Mouse (Mus musculus): ENCODE data around the gene Ccdc85b. TPM values are rescaled to one million over a fixed set of nuclear protein-coding genes. Genes with fewer than 3 reads are reported as not detected.

Ccdc85b gene
- total RNA-seq, 2 experiments from 2014 or later: 7.8 to 11.9 TPM

DNA sequence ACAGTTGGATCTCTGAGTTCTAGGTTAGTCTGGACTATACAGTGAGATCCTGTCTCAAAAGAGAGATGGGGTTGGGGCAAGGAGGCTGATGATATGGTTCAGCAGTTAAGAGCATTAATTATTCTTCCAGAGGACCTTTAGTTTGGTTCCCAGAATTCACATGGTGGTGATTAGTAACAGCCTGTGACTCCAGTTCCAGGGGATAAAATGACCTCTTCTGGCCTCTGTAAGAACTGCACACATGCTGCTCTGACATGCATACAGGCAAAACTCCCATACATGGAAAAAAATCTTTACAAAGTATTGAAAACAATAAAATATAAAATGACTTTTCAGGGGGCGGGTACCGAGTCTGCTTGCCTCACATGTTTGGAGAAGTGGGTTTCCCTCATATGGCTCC is 29.6 kb downstream of the Ccdc85b start:
- intact Hi-C loops (cut with DNase I): loop anchor here (2.0 kb wide), 1 partner anchor 59 kb away; no protein-coding TSS in a partner anchor
- DNase-seq (ENCODE audit: low spot score): no peak

DNA sequence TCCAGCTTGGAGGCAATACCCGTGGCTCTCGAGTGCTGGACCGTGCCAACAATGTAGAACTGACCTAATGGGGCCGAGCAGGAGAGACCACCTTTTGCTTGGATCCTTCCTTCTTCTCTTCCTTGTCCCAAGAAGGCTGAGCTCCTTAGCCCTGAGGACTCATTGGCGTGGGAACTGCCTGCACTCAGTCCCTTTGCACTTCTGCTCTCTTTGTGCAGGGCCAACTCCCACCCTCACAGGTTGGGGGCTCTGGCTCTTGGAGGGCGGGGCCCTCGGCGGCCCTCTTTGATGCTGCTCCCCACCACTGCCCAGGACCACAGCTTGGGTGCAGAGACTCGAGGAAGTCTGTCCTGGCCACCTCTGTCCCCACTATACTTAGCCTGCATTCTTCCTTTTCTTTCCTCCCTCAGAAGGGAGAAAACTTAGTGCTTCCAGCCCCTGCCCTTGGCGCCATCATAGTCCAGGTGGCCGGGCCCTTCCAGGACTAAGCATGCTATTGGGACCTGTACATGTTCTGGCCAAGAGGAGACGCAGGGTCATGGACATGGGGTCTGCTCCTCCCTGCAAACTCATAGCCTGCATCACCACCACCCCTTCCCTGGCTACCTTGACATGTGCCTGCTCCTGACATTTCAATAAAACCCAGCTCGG is 30.9 kb downstream of the Ccdc85b start:
- intact Hi-C loops (cut with DNase I): no loop called here
- DNase-seq (ENCODE audit: low spot score): no peak

DNA sequence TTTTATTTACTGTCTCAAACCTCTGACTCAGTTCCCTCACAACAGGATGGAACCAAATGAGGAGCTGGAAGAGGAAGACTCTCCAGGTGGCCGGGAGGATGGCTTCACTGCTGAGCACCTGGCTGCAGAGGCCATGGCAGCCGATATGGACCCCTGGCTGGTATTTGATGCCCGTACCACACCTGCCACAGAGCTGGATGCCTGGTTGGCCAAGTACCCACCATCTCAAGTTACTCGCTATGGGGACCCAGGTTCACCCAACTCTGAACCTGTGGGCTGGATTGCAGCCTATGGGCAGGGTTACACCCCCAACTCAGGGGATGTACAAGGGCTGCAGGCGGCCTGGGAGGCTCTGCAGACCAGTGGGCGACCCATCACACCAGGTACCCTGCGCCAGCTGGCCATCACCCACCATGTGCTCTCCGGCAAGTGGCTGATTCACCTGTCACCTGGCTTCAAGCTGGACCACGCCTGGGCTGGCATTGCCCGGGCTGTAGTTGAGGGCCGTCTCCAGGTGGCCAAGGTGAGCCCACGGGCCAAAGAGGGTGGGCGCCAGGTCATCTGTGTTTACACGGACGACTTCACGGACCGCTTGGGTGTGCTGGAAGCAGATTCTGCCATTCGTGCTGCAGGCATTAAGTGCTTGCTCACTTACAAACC is 31.7 kb downstream of the Ccdc85b start:
- intact Hi-C loops (cut with DNase I): loop anchor here (2.0 kb wide), 1 partner anchor 35 kb away; no protein-coding TSS in a partner anchor
- DNase-seq (ENCODE audit: low spot score): no peak

DNA sequence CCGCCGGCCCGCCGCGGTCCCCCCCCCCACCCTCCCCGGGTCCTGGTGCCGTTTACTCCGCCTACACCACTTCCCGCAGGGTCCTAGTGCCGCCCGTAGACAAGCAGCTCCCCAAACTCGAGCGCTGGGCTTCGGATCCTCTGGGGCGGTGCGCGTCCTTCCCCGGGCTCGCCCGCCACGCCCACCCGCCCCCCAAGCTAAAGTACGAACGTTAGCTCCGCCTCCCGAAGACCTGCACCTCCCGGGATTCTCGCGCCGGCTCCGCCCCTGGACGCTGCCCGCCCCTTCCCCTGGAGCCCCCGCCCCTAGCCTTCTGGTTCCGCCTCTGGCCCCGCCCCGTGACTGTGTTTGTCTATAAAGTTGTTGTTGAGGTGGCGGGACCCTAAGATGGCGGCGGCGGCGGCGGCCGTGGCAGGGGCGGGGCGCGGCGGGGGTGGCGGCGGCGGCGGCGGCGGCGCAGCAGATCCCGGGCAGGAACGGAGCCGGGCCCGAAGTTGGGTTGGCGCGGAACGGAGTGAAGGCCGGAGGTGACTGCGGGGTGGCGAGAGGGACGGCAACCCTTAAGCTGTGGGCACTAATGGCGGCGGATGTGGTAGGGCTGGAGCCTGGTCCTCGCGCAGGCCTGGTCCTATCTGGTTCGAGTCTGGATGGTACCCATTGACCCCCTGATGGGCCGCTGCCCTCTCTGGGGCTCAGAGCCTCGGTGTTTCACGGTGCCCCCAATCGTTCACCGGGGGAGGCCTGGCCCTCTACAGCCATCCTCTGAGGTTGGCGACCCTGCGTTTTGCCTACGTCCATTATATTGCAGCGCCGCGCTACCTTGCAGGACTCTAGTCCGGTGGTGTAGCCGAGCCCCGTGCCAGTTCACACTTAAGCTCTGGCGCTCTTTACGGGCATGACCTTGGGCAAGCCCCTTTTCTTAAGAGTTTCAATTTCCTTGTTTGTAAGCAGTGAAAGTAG is 32.6 kb downstream of the Ccdc85b start, which contains the start of the genes Drap1 and AI837181:
Drap1 (minus strand) TSS at position 198 of the 960 bp plus-strand sequence.
AI837181 (plus strand) TSS at position 363 of the 960 bp plus-strand sequence.
- intact Hi-C loops (cut with DNase I): loop anchor here (2.0 kb wide), 1 partner anchor 34 kb away; no protein-coding TSS in a partner anchor
- DNase-seq (ENCODE audit: low spot score): peak; percentile 81

DNA sequence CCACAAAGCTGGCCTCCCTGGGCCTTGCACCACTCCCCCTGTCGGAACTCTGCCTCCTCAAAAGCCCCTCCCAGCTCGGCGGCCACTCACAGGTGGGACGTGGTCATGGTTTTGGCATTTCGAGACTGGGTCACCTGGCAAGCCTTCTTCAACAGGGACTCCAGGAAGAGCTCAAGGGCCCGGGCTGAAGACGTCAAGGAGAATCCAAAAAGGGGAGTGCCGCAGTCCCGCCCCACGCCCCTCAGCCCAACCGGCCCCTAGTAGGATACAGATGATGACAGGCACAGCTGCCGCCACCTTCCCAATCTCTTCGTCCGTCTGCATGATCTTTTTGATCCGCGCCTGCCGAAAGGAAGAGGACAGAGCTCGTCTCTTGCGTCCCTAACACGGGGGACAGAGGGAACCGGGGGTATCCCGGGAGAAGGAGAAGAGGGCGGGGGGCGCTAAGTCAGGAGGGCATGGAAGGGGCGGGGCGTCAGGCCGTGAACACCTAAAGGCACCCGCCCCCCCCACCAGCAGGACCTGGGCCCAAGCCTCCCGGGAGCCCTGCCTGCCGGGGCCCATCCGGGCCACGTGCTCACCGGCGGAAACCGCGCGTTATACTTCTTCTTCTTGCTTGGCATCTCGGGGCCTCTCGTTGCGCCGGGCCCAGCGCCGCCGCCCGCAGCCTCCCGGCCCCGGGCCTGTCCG is 33.5 kb downstream of the Ccdc85b start:
- DNase-seq (ENCODE audit: low spot score): no peak
- intact Hi-C loops (cut with DNase I): loop anchor here (2.0 kb wide), 1 partner anchor 33 kb away; no protein-coding TSS in a partner anchor

DNA sequence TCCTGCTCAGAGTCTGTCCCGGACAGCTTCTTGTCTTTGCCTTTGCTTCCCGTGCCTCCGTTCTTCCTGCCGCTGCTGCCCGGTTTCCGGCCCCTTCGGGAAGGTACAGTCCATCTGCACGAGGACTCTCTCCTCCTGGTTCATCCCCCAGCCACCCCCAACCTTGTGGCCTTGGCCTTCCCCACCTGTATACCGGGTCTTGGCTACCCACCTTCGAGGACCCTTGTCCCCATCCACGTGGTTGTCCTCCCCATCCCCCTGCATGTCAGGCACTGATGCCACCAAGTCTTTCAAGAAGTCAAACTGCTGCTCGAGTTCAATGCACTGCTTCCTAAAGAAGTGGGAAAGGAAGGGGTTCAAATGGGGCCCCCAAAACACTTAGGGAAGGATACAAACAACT is 34.1 kb downstream of the Ccdc85b start:
- no peak for DNase-seq (ENCODE audit: low spot score)
- intact Hi-C loops (cut with DNase I): no loop called here

DNA sequence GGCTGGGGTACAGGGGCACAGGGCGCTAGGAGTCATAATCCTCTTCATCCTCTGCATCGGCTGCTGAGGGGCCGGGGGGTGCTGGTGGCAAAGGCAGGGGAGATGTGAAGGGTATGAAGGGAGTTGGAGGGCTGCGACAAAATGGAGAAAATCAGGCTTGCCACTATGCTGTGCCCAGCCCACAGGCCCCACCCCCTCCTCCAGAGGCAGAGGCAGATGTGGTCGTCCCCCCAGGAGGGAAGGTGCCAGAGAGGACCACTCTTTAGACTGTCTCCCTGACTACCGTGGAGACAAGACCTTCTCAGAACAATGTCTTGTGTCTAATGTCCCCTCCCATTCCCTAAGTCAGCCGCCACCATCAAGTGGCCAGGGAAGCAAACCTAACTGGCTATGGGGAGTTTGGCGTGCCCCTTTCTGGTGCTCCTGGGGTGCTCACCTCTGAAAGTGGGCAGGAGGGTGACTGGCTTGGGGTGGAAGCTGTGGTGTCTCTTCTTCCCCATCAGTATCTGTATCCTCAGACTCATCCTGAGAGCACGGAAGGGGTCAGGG is 34.7 kb downstream of the Ccdc85b start:
- no peak for DNase-seq (ENCODE audit: low spot score)
- intact Hi-C loops (cut with DNase I): no loop called here

DNA sequence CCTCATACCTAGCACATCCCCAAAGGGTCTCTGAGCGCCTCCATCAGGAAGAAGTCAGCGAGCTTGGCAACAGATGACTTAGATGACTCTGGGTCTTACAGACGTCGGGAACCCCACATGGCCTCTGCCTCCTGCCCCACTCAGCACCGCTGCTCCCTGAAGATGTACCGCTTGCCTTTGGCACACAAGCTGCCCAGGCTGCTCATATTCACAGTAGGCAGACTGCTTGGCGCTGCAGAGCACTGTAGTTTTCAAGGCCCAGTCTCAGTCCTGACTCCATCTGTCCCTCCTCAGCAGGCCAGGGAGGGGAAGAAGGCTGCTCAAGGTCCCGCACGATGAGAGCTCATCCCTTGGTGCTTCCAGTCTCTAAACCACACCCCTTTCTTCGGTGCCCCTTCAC is 35.4 kb downstream of the Ccdc85b start:
- intact Hi-C loops (cut with DNase I): no loop called here
- no peak for DNase-seq (ENCODE audit: low spot score)

DNA sequence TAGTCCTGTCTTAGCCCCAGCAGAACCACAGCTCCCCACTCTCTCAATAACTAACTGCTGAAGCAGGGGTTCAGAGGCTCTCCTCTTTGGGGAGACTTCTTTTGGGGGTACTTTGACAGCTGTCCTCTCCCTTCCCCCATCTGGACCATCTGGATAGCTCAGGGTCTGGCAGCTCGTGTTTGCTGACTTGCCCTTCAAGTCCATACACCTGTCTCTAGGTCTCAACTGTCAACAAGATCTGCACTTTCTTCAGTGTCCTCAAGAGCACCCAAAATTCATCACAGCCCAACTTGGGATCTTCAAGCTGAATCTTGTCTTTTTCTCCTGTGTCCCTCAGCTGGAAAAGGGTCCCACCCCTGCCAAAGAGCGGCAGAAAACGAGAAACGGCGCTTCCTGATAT is 35.9 kb downstream of the Ccdc85b start:
- intact Hi-C loops (cut with DNase I): no loop called here
- no peak for DNase-seq (ENCODE audit: low spot score)

DNA sequence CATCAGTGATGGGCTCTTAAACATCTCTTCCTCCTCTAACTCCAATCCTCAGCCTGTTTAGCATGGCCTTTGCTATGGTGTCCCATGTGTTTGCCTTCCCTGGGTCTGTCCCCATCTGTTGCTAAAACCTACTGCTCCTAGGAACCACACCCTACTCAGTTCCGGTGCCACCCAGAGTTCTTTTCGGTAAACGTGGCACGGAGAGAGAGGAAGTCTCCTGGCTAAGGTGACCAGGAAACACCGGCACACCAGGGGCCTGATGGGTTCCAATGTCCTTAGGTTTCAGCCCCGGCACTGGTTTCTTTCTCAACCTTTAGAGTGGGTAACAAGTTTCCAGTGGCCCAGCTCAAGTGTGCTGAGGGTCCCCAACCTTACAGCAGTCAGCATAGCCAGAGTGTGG is 37.1 kb downstream of the Ccdc85b start:
- intact Hi-C loops (cut with DNase I): no loop called here
- no peak for DNase-seq (ENCODE audit: low spot score)

DNA sequence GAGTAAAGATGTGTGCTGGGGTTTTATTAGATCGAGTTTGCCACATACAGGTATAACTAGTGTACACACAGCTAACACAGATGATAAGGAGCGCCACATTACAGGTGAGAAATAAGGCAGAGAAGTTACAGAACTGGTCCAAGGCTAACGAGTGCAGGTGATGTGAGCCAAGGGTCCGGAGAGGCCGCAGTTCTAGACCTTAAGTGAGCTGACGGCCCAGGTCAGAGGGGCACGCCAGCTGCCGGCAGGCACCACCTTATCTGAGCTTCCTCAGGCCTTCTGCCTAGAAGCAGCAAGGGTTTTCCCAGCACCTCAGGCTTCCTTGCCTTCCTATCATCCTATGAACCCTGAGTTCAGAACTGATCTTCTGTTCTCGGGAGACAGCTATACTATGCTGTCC is 38.1 kb downstream of the Ccdc85b start:
- intact Hi-C loops (cut with DNase I): no loop called here
- no peak for DNase-seq (ENCODE audit: low spot score)

DNA sequence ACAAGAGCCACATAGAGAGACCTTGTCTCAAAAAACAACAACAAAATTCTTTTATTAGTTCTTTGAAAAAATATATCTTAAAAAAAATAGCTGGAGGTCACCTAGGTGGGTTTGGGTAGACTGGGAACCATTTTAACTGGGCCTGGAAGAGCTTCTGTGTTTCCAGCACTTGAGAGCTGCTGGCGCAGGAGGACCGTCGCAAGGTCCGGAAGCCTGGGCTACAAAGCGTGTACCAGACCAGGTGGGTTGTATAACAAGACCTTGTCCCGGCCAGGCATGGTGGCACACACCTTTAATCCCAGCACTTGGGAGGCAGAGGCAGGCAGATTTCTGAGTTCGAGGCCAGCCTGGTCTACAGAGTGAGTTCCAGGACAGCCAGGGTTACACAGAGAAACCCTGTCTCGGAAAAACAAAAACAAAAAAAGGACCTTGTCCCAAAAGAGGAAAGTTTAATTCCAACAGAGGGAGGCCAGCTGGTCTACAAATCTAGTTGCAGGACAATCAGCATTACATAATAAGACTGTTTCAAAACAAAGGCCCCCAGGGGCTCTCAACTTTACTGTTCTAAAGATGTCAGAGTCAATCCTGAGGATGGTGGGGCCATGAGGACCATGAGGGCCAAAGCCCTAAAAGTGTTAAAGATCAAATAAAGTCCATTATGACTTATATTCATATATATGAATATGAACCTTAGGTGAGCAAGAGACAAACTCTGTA is 38.8 kb downstream of the Ccdc85b start:
- intact Hi-C loops (cut with DNase I): no loop called here
- DNase-seq (ENCODE audit: low spot score): no peak

DNA sequence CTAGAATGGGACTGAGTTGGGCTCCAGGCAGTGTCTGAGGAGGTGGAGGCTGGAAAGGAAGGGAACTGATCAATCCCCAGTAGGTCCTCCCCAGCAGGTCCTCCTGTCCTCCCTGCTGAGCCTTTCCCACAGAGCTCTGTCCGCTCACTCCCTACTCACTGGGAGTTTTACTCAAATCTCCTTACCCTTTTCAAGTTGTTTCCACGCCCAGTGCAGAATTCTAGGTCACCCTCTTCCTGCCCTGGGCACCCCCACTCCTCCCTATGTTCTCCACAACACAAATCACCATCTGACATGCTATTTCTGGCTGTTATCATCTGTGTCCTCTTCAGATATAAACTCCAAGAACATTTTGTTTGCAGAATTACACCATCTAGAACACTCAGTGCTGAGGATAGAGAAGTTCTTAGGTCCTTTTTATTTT is 43.1 kb downstream of the Ccdc85b start:
- peak; percentile 53 for DNase-seq (ENCODE audit: low spot score)
- intact Hi-C loops (cut with DNase I): no loop called here

DNA sequence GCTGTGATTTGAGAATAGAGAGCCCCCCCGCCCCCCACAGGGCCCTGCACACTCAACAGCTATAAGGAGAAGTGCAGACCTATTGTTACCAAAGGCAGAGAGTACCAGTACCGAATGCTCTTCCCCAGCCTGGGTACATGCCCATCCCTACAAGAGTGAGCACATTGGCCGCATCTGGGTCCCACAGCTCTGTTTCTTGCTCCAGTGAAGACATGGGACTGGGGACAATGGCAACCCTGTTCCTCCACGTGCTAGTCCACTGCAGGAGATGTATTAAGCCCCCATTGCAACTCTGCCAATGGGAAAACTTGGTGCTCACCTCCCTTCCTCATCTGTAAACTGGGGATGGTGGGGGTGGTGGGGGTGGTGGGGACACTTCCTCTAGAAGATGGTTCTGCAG is 43.9 kb downstream of the Ccdc85b start:
- intact Hi-C loops (cut with DNase I): no loop called here
- DNase-seq (ENCODE audit: low spot score): no peak

DNA sequence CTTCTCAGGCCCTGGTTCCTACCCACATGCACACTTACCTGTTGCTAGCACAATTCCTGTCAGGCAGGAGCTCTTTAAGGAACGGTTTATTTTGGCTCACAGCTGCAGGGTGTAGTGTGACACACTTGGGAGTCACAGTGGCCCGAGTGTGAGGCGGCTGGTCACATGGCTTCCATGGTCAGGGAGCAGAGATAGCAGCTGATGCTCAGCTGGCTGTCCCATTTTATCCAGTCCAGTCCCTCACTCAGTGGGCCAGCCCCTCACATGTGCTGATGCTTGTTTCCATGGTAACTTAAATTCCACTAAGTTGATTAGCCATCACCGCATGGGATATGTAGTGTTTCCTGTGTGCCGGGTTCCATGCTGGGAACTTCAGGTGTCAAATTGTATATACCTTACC is 45.7 kb downstream of the Ccdc85b start:
- DNase-seq (ENCODE audit: low spot score): no peak
- intact Hi-C loops (cut with DNase I): no loop called here

DNA sequence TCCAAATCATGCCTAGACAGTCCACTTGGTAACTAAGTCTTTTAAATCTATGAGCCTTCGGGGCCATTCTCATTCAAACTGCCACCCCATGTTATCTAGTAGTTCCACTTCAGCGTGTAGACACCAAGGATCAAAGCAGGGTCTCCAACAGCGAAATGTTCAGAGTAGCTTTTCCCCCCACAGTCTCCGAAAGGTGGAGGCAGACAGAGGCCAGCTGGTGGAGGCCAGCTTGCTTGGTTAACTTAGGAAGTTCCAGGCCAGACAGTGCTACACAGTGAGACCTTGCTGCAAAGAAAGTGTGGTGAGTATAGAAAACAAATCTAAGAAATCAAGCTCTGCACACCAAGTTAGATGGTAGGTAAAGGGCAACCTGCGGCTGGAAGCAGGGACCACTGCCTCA is 47.1 kb downstream of the Ccdc85b start:
- intact Hi-C loops (cut with DNase I): no loop called here
- no peak for DNase-seq (ENCODE audit: low spot score)

DNA sequence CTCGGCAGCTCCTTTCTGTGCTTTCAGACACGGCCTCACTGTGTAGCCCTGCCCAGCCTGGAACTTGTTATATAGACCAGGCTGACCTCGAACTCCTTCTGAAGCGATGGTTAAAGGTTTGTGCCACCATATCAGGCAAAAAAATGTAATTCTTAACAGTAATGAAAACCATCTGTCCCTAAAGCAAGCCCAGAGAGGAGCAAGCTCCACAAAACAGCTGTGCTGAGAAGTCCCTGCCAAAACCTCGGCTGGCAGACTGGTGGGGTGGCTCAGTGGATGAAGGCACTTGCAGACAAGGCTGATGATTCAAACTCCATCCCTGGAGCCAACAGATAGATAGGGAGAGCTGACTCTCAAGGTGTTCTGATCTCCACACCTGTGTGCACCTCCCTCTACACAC is 48.6 kb downstream of the Ccdc85b start:
- peak; percentile 59 for DNase-seq (ENCODE audit: low spot score)
- intact Hi-C loops (cut with DNase I): no loop called here

DNA sequence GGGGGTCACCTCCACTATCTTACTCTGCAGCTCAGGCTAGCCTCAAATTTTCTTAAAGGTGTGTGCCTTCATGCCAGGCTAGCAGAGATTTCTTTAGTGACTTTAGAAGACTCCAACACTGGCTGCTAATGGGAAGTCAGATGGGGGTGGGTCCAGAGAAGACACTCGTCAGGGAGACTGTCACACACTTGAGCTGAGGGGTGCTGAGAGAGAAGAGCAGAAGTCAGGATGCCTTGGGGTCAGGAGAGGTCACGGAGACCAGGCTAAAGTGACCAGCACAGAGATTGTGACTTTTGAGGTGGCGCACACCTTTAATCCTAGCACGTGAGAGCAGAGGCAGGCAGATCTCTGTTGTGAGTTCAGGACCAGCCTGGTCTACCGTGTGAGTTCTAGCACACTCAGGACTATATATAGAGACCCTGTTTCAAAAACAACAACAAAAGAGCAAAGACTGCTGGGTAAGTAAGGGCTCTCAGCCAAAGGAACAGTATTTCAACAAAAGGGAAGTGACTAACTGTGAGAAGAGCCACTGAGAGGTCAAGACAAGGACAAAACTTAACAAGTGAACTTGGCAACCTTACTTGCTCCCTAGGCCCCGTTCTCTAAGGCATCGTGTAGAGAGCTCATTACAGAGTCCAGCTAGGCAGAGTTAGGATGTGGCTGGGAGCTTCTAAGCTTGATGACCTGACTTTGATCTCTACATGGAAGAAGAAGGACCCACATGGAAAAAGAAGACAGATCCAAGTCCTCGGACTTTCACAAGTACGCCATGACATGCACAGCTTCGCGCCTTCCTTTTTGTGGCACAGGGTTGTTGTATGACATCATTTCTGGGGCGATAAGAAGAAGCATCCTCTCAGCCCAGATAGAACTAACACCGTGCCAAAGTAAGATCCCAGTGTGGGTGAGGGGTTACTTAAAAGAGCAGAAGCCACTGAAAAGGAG is 49.4 kb downstream of the Ccdc85b start:
- DNase-seq (ENCODE audit: low spot score): no peak
- intact Hi-C loops (cut with DNase I): no loop called here

Data from heart, postnatal 25 days (tissue).